Mouse (Mus musculus) mouse embryonic stem cell (cell line): Measurements from ENCODE around the gene Cdh13.

Source experiments
- in situ Hi-C, 2 experiments: fragments of 300-500 bp; cut with MboI; formaldehyde crosslinking; loops; 1 replicate in 1 of 2; 3 replicates in 1 of 2; pipeline ENCODE4 v1.14.3; 2019 to 2020; ENCODE audit warnings: low sequenced_read_pairs in 2 of 2, low pct_unique_long_range_greater_than_20kb in 1 of 2, mixed read lengths in 1 of 2; ENCODE audit not compliant: unreplicated experiment in 1 of 2

Gene Cdh13

DNA sequence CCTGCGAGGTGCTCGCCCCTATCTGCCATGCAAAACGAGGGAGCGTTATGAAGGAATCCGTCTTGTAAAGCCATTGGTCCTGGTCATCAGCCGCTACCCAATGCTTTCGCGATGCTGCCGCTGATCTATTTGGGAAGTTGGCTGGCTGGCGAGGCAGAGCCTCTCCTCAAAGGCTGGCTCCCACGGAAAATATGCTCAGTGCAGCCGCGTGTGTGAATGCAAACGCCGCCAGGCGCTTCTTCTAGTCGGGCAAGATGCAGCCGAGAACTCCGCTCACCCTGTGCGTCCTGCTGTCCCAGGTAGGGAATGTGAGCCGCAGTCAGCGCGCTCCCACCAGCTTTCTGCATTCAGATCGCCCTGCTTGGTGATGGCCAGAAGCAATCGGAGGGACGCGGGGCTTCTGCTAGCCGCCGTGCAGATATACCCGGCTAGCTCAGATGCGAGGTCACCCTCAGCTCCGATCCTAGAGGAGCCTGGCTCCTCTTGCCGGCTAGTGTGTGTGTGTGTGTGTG is at the start of gene Cdh13:
Gene Cdh13 (plus strand): TSS at position 134 of the 512 bp plus-strand sequence.
- in situ Hi-C loops, result no loop called here

DNA sequence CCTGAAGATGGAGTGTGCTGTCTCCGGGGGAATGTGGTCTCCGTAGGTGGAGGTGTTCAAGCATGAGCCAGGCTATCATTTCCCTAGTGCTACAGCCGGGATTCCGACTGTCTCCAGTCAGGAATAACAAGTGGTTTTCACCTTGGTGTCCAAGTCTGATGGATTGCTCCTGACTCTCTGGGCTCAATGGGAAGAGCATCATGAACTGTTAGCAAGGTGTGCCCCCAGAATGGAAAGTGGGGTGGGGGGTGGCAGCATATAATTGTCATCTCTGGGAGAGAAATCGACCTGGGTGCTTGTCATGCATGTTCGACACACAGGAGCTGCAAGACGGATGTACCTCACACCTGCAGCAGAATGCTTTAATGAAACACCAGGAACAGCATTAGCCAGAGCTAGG is 47.9 kb upstream of the Cdh13 start:
- in situ Hi-C loops, result no loop called here

- in situ Hi-C loops, result no loop called here
Measured at GRCm38 (mm10) chr8:118237150-118237620, 46.3 kb upstream of the Cdh13 start.

DNA sequence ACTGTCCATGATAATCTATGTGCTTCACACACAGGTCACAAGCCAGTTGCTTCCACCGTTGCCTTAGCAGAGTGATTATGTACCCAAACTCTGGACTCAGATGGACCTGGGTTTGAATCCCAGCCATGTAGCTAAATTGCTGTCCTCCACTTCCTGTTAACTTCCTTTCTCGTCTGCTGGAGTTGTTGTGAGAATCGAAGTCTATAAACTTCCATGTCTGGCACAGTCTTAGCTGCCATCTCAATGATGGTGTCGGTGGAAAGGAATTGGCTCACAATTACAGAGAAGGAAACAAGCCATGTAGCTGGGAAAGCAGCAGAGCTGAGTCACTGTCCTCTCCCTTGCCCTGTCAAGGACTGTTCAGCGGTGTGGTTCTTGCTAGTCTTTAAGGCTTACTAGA is 45.4 kb upstream of the Cdh13 start:
- in situ Hi-C loops, result no loop called here

- in situ Hi-C loops, result no loop called here
Measured at GRCm38 (mm10) chr8:118239186-118239585, 44.3 kb upstream of the Cdh13 start.

GRCm38 (mm10) chr8:118249319-118249718 is 34.2 kb upstream of the Cdh13 start:
- in situ Hi-C loops, result no loop called here

- in situ Hi-C loops, result no loop called here
Measured at GRCm38 (mm10) chr8:118249923-118250322, 33.6 kb upstream of the Cdh13 start.

DNA sequence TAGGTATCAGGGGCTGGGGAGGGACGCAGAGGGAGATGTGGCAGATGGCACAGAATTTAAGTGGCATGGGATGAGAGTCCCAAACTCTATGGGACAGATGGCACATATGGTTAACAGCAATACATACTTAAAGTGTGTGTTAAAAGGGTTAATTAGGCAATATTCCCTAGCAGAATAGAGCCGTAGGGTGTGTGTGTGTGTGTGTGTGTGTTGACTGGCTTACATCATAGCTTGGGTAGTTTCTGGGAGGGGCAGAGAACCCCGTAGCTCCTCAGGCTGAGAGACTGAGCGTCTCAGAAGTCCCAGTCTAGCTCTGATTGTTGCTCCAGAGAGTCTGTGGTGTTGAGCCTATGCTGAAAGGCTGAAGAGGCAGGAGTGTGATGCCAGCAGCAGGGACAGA is 20.4 kb upstream of the Cdh13 start:
- in situ Hi-C loops, result no loop called here

DNA sequence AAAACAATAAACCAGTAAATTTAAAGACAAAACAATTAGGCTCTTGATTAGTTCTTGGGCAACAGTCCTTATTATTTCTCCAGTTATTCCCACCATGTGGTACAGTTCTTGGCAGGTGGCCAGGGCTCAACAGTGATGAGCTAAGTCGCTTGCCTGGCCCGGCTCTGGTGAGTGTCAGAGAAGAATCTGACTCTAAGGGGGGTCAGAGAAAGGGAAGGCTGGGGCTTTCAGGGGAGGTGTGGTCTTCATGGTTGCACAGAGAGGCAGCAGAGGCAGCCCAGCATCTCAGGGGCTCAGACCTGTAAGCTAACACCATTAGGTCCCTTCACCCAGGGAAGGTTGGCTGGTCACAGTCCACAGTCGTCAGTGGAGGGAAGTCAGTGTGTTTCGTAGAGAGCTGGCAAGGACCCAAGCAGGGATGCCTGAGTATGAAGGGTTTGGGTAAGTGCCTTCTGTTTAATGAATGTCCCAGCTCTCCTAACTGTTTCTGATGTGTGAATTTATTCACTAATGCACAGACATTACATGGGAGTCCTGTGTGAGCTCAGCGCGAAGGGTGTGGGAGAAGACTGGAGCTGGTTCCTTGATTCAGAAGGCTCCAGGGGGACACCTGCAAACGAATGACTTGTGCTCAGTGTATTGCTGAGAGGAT is 12.7 kb upstream of the Cdh13 start:
- in situ Hi-C loops, result no loop called here

DNA sequence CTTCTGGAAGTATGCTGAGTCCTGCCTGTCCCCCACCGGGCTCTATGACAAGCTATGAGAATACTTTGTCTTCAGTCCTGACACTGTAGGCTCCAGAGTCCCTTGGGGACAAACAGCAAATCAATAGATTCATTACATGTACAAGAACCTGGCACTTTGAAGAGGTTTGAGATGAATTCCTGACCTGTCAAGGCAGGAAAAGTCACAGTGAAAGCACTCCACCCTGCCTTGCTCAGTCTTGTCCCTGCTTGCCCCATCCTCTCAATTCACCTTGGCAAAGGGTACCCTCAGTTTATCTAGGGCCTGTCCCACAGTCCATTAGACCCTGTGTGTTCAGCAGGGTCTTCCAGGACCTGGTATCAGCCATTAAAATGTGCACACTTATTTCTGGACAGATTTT is 11.0 kb upstream of the Cdh13 start:
- in situ Hi-C loops, result no loop called here

GRCm38 (mm10) chr8:118274243-118274642 is 9.3 kb upstream of the Cdh13 start:
- in situ Hi-C loops, result no loop called here

DNA sequence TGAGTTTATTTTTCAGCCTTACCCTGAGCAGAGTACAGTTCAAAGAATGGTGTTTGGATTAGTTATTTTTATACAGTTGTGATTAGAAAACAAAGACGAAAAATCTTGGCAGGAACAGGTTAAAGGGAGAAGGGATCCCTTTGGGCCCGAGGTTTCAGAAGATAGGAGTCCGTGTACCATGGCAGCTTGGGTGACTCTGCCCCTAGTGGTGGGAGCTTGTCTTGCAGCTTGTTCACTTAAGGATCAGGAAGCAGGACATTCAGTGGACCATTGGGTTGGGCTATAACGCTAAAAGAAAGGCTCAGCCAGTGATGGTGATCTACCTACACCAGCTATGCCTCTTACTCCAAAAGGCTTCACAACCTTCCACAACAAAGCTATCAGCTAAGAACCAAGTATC is 8.8 kb upstream of the Cdh13 start:
- in situ Hi-C loops, result no loop called here

GRCm38 (mm10) chr8:118284112-118285029 is 838 bp downstream of the Cdh13 start:
- in situ Hi-C loops, result no loop called here

DNA sequence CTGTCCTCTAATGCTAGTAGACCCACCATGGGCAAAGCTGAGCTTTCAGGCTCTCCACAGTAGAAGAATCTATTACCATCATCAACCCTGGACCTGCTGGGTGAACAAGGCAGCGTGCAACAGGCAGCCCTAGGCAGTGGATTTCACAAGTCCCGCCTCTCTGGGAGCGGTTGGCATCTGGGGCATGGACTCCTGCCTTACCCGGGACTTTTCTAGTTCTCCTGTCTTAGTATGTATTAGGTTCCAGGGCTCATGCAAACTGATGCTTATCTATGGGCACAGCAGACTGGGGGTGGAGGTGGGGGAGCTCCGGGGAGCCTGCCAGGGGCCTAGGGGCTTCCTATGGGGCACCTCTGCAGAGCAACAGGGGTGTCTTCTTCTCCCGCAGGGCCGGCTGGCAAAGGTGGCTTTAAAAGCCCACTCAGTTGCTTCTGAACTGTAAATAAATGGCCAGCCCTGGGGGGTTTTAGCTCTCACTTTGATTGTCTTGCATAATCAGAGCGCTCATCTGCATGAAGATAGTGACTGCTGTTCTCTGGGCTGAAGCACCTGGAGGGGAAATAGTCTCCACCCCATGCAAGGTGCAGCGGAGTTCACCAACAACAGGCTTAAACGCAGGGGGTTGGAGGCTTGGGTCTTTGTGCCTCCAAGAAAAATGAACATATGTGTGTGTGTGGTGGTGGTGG is 2.2 kb downstream of the Cdh13 start:
- in situ Hi-C loops, result no loop called here

GRCm38 (mm10) chr8:118286282-118287180 is 3.0 kb downstream of the Cdh13 start:
- in situ Hi-C loops, result no loop called here

- in situ Hi-C loops, result no loop called here
Measured at GRCm38 (mm10) chr8:118287496-118287895, 4.0 kb downstream of the Cdh13 start.

DNA sequence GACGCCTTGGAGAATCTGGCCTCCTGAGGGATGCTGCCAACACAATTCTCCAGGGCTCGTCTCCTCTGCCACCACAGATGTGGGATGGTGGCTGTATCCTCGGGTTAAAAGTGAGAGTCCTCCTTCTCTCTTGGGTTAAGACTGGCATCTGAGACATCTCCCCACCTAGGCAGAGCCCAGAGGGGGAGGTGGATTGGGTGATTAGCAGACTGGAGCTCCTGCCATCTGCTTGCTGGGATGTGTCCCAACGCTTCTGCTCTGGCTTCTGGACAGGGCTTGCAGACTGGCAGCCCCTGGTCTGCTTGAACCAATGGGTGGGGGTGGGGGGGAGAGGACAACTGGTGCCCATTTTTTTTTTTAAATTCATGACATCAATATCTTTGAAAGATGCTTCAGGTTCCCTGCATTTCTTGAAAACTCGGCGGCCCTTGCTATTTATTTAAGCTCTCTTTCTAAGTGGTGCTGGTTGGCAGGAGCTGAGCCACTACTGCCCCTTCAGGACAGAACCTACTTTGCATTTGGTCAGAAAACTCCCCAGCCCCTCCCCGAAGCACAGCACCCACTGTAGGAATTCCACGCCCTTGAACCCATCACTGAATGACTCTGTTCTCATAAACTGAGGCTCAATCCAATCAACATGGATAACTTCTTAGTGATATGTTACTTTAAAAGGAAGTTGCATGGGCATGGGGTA is 4.9 kb downstream of the Cdh13 start:
- in situ Hi-C loops, result no loop called here

DNA sequence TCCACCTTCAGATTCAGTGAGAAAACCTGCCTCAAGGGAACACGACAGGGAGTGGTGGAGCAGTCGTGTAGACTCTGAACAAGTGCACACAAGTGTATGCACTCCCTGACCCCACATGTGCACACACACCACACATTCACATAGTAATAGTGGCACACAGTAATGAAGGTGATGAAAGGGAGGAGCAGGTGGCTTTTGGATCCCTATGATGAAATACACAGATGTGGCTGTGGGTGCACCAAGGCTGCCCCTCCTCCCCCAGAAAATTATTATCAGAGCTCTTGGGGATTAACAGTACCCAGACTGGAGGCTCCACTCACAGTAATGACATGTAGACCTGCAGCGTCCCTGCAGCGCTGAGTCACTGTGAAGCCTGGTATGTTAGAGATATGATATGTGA is 5.6 kb downstream of the Cdh13 start:
- in situ Hi-C loops, result no loop called here
